Mouse (Mus musculus) liver, adult 2 months (tissue): ENCODE measurements around the gene Gm29427. TPM values are rescaled to one million over a fixed set of nuclear protein-coding genes. Genes with fewer than 3 reads are reported as not detected.
"Not testable (repeated sequence)": the region's sequence is repeated elsewhere in the genome, so short reads cannot be mapped to it uniquely, and the experiment has no call there.

Experiments used
- DNase-seq: peaks from one replicate; pipeline ENCODE4 v3.0.0-alpha.2; 2011; ENCODE audit warnings: low read depth, low spot score; ENCODE audit errors: extremely low read depth
- H3K27ac ChIP-seq: fragments of 200-500 bp; replicated peaks from 2 replicates; pipeline ENCODE4 v1.5.1; 2012; ENCODE audit warnings: low read depth, mild to moderate bottlenecking, control low read depth, inconsistent platforms, low read length; ENCODE audit not compliant: insufficient read depth
- H3K27me3 ChIP-seq: fragments of 200-500 bp; 2 replicates; pipeline ENCODE4 v1.6.1; 2012; ENCODE audit warnings: mild to moderate bottlenecking, moderate library complexity, low read length, inconsistent platforms; ENCODE audit not compliant: control insufficient read depth, insufficient read depth
- H3K36me3 ChIP-seq: fragments of 200-500 bp; 2 replicates; pipeline ENCODE4 v1.6.1; 2012; ENCODE audit warnings: low read length, inconsistent platforms; ENCODE audit not compliant: control insufficient read depth, insufficient read depth
- H3K4me1 ChIP-seq: fragments of 200-500 bp; 2 replicates; pipeline ENCODE4 v1.6.1; 2011; ENCODE audit warnings: low read length; ENCODE audit not compliant: control insufficient read depth, insufficient read depth
- H3K4me3 ChIP-seq: fragments of 200-500 bp; 2 replicates; pipeline ENCODE4 v1.5.1; 2011; ENCODE audit warnings: low read depth, mild to moderate bottlenecking, control low read depth, low read length, moderate library complexity; ENCODE audit not compliant: insufficient read depth
- H3K79me2 ChIP-seq: fragments of 200-500 bp; 2 replicates; pipeline ENCODE4 v1.6.1; 2012; ENCODE audit warnings: inconsistent platforms, mild to moderate bottlenecking, low read length, moderate library complexity; ENCODE audit not compliant: control insufficient read depth, insufficient read depth
- H3K9ac ChIP-seq: fragments of 200-500 bp; 2 replicates; pipeline ENCODE4 v1.6.1; 2012; ENCODE audit warnings: low read depth, mild to moderate bottlenecking, control low read depth, inconsistent platforms, low read length
- CTCF ChIP-seq: fragments of 200-500 bp; IDR thresholded peaks from 2 replicates; pipeline ENCODE4 v1.5.1; 2011; ENCODE audit warnings: low read depth, low read length, control low read depth
- POLR2A ChIP-seq: fragments of 200-500 bp; IDR thresholded peaks from 2 replicates; pipeline ENCODE4 v1.6.1; 2011; ENCODE audit warnings: low read length, control low read depth; ENCODE audit not compliant: insufficient read depth; ENCODE audit errors: extremely low read depth
- WGBS: fragments of 180-500 bp; shearing (Covaris S2); methylation state at CpG from one replicate; pipeline ENCODE4 v1.1.7; 2018; 5-methylcytosine and 5-hydroxymethylcytosine counted together
- polyA plus RNA-seq: library from polyadenylated mRNA; depleted of rRNA; stranded (reverse); fragments of >200 nt; gene quantifications from 2 replicates; pipeline ENCODE4 v1.2.3, GENCODE M21; 2012
- total RNA-seq: library from RNA; depleted of rRNA; stranded (reverse); fragments of >200 nt; gene quantifications from 2 replicates; pipeline ENCODE4 v1.2.3, GENCODE M21; 2014

Gm29427 gene
- total and polyA plus RNA-seq, 2 experiments: not detected

GRCm38 (mm10) chr1:130681075-130681474 is 34.5 kb downstream of the Gm29427 start:
- Histone ChIP-seq H3K9ac (no peak overlapping the region), H3K27me3 (no peaks in the 10 kb centered on the region), H3K27ac (peak overlapping the region; percentile 100), H3K4me1 (peaks cover 41% of the 10 kb centered on the region), H3K4me3 (no peak overlapping the region), H3K79me2 (no peaks in the 10 kb centered on the region), H3K36me3 (no peaks in the 10 kb centered on the region)
- no peak for DNase-seq
- 75% methylated on average over 2 of the region's 2 CpGs for WGBS
- no peak for TF ChIP-seq POLR2A
- no peak for TF ChIP-seq CTCF

- H3K4me1 ChIP-seq: peaks cover 37% of the 10 kb centered on the region
- H3K9ac ChIP-seq: no peak overlapping the region
- peak; percentile 100 for DNase-seq
- no peak overlapping the region for H3K4me3 ChIP-seq
- TF ChIP-seq CTCF: no peak
- TF ChIP-seq POLR2A: no peak
- no peaks in the 10 kb centered on the region for H3K36me3 ChIP-seq
- no peaks in the 10 kb centered on the region for H3K27me3 ChIP-seq
- 17% methylated on average over 2 of the region's 2 CpGs for WGBS
- no peaks in the 10 kb centered on the region; the same call in 1 of the 2 replicates for H3K79me2 ChIP-seq
- H3K27ac ChIP-seq: peak overlapping the region; percentile 100
Observed at GRCm38 (mm10) chr1:130678551-130678950, 37.0 kb downstream of the Gm29427 start.

GRCm38 (mm10) chr1:130663576-130663975 is 52.0 kb downstream of the Gm29427 start:
- not testable (repeated sequence) for H3K36me3 ChIP-seq, H3K27me3 ChIP-seq, H3K9ac ChIP-seq, H3K79me2 ChIP-seq, H3K4me3 ChIP-seq
- peaks cover 14% of the 10 kb centered on the region for H3K4me1 ChIP-seq
- DNase-seq: peak; percentile 84
- 28% methylated on average over 5 of the region's 5 CpGs for WGBS
- peak overlapping the region; percentile 34 for H3K27ac ChIP-seq

GRCm38 (mm10) chr1:130661454-130661853 is 54.1 kb downstream of the Gm29427 start, which contains the start of gene C4bp:
Gene C4bp, minus strand, starts transcription at chr1:130661632.
- Histone ChIP-seq H3K79me2 (peaks cover 14% of the 10 kb centered on the region; the same call in 1 of the 2 replicates), H3K4me3 (peak within 1 kb of the TSS; percentile 83), H3K4me1 (peaks cover 24% of the 10 kb centered on the region), H3K36me3 (peaks cover 8% of the 10 kb centered on the region), H3K9ac (peak within 1 kb of the TSS; percentile 84), H3K27me3 (no peaks in the 10 kb centered on the region), H3K27ac (peak within 1 kb of the TSS; percentile 75)
- no peak for TF ChIP-seq CTCF
- no peak for TF ChIP-seq POLR2A
- WGBS: 16% methylated on average over 3 of the region's 3 CpGs
- DNase-seq: peak; percentile 92

- Histone ChIP-seq H3K9ac (peak overlapping the region; percentile 77), H3K79me2 (peaks cover 14% of the 10 kb centered on the region; the same call in 1 of the 2 replicates), H3K4me1 (peaks cover 24% of the 10 kb centered on the region), H3K4me3 (peak overlapping the region; percentile 83), H3K27ac (peak overlapping the region; percentile 77), H3K36me3 (peaks cover 15% of the 10 kb centered on the region)
- H3K27me3 ChIP-seq: not testable (repeated sequence)
- 11% methylated on average over 5 of the region's 5 CpGs for WGBS
- peak; percentile 58 for DNase-seq
Observed at GRCm38 (mm10) chr1:130659641-130660040, 56.0 kb downstream of the Gm29427 start.

- no peaks in the 10 kb centered on the region for H3K27me3 ChIP-seq
- no peaks in the 10 kb centered on the region; the same call in 1 of the 2 replicates for H3K79me2 ChIP-seq
- no peak for DNase-seq
- 15% methylated on average over 4 of the region's 4 CpGs for WGBS
- H3K4me3 ChIP-seq: no peak overlapping the region
- no peak overlapping the region for H3K9ac ChIP-seq
- H3K27ac ChIP-seq: no peak overlapping the region
- peaks cover 77% of the 10 kb centered on the region for H3K36me3 ChIP-seq
- no peaks in the 10 kb centered on the region; the same call in none of the 2 replicates for H3K4me1 ChIP-seq
- no peak for TF ChIP-seq POLR2A
- TF ChIP-seq CTCF: no peak
Observed at GRCm38 (mm10) chr1:130644103-130644502, 71.5 kb downstream of the Gm29427 start.
